Mouse (Mus musculus) forebrain, embryonic 10.5 days (tissue): ENCODE data around the gene Mrln. TPM values are rescaled to one million over a fixed set of nuclear protein-coding genes. Genes with fewer than 3 reads are reported as not detected.

Experiments used
- DNase-seq: peaks from one replicate; pipeline ENCODE4 v3.0.0-alpha.2; 2017; ENCODE audit warnings: low spot score; ENCODE audit errors: extremely low spot score
- H3K27ac ChIP-seq: fragments of 300-500 bp; sonication (generic); 2 replicates; pipeline ENCODE4 v1.5.1; 2016; ENCODE audit warnings: mild to moderate bottlenecking
- H3K27me3 ChIP-seq: fragments of 300-500 bp; sonication (generic); 2 replicates; pipeline ENCODE4 v1.6.1; 2016; ENCODE audit warnings: mild to moderate bottlenecking; ENCODE audit not compliant: poor library complexity, severe bottlenecking
- H3K36me3 ChIP-seq: fragments of 300-500 bp; sonication (generic); replicated peaks from 2 replicates; pipeline ENCODE4 v1.6.1; 2016; ENCODE audit warnings: mild to moderate bottlenecking, moderate library complexity
- H3K4me1 ChIP-seq: fragments of 300-500 bp; sonication (generic); 2 replicates; pipeline ENCODE4 v1.6.1; 2016
- H3K4me3 ChIP-seq: fragments of 300-500 bp; sonication (generic); 2 replicates; pipeline ENCODE4 v1.5.1; 2016; ENCODE audit warnings: mild to moderate bottlenecking, moderate library complexity
- H3K9me3 ChIP-seq: fragments of 300-500 bp; sonication (generic); 2 replicates; pipeline ENCODE4 v1.6.1; 2016; ENCODE audit warnings: mild to moderate bottlenecking, moderate library complexity
- WGBS: fragments of 180-500 bp; shearing (Covaris S2); methylation state at CpG from one replicate; pipeline ENCODE4 v1.1.7; 2016; 5-methylcytosine and 5-hydroxymethylcytosine counted together
- polyA plus RNA-seq: library from polyadenylated mRNA; unstranded; fragments of >200 nt; fragmentation: Nextera tagmentation; extraction: Ambion mirVana; gene quantifications from 2 replicates; pipeline ENCODE4 v1.2.1, GENCODE M21; 2016

The Mrln gene
- polyA plus RNA-seq, 1 experiment from 2014 or later = 1.5 TPM

DNA sequence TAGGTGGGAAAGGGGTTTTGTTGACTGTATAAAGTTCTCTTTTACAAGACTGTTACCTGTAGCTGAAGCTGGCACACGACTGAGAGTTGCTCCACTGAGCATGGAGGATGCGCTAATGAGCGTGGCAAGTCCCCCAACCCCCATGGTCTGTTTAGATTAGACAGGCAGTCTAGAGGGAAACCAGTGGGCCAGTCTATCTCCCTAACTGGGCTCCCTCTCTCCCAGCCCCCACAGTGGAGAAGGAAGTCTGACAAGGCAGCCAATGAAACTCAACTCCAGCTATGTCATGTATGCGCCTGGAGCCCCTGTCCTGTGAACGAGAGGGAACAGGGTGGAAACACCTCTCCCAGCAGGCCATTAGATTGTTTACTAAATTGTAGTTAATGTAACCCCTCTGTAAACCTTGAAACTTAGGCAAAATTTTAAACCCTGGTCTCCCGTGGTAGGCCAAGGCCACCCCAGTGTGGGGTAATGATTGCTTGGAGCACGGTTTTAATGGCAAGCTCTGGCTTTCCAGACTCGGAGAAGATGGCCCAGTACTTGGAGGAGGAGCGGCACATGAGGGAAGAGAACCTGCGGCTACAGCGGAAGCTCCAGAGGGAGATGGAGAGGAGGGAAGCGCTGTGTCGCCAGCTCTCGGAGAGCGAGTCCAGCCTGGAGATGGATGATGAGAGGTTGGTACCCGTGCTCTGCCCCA is 29.8 kb upstream of the Mrln start:
- no peaks in the 10 kb centered on the region for H3K9me3 ChIP-seq
- H3K27ac ChIP-seq = no peak overlapping the region
- no peak for DNase-seq
- peaks cover 79% of the 10 kb centered on the region for H3K36me3 ChIP-seq
- WGBS = 90% methylated on average over 16 of the region's 16 CpGs
- no peaks in the 10 kb centered on the region for H3K27me3 ChIP-seq
- H3K4me3 ChIP-seq = no peak overlapping the region
- no peaks in the 10 kb centered on the region for H3K4me1 ChIP-seq

DNA sequence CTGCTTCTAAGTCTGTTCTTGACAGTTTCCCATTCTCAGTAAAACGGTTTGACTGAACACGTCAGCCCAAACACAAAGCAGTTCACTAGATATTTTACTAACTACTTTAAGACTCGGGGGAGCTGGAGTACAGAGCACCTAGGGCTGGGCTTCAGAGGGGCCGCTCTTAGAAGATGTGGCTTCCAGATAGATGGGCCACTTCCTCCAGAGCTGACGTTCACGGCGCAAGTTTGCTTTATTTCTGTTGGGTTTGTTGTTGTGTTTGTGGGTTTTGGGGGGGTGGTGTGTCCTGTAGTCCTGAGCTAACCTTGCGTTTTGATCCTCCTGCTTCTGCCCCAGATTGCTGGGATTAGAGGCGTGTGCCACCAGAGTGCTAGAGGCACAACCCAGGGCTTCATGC is 23.7 kb upstream of the Mrln start:
- H3K36me3 ChIP-seq = peaks cover 73% of the 10 kb centered on the region
- H3K4me1 ChIP-seq = peaks cover 12% of the 10 kb centered on the region
- no peak overlapping the region for H3K4me3 ChIP-seq
- H3K9me3 ChIP-seq = no peaks in the 10 kb centered on the region
- no peak overlapping the region for H3K27ac ChIP-seq
- H3K27me3 ChIP-seq = no peaks in the 10 kb centered on the region
- no peak for DNase-seq
- 89% methylated on average over 9 of the region's 9 CpGs for WGBS

DNA sequence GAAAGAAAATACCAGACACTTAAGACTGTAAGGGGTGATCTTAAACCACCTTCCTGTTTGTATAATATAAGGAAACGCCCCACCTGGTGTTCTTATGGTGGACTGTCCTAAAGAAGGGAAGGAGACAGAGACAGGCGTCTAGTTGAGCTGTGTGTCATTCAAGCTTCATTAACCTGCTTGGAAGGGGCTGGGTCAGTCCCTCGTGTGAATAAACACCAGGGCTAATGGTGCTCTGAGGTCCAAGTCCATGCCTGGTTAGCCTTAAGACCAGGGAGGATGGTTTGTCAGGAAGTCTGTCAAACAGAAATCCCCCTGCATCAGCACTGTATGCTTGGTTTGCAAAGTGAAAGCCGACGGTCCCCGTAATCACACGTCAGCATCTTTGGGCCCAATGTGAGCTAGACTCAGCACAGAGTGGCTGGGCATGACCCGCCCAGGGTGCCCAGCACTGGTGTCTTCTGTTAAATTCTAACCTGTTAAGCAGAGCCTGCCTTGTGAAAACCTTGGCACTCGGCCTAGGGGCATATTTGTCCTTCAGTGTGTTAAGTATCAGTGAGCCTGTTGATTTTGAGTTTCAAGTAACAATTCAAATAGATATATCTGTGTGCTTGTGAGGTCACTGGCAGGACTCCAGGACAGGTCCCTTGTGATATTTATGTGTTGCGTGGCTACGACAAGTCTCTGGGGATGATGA is 23.0 kb upstream of the Mrln start:
- 89% methylated on average over 11 of the region's 11 CpGs for WGBS

DNA sequence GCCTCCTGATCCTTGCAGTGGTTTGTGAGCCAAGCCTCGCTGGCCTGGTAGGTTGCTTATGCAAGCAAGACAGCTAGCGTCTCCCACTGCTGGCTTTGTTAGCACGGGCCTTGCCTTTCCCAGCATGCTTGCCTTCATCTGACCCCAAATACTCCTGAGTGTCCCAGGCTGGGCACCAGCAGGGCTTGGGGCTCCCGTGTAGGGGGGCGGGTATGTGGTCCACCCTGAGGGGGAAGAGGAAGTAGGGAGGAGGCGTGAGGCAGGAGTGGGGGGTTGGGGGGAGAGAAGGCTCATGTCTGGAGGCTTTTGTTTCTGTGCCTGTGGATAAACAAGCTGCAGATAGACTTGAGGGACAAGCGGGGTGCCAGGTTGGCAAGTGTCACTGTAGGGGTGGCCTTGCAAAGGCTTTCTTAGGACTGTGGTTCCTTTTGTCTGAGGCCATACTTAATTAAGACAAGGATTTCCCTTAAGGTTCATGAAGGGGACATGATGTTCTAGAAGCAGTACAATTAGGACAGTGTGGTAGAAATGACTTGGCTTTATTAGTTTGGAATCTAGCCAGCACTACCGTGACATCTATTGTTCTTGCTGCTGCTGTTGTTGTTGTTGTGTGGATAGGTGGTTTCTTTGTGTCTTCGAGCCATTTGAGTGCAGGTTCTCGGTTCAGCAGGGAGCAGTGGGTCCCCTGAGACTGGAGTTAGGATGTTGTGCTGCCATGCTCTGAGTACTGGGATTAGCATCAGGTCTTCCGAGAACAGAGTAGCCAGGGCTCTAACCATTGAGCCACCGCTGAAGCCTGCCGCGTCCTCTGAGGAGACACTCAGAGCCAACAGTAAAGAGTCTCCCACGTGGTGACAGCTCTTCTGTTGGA is 21.0 kb upstream of the Mrln start:
- Histone ChIP-seq H3K4me3 (no peak overlapping the region), H3K4me1 (peaks cover 12% of the 10 kb centered on the region), H3K9me3 (no peaks in the 10 kb centered on the region), H3K27me3 (no peaks in the 10 kb centered on the region), H3K36me3 (peaks cover 72% of the 10 kb centered on the region), H3K27ac (peak overlapping the region; percentile 41)
- 74% methylated on average over 15 of the region's 15 CpGs for WGBS
- no peak for DNase-seq

More for the DNA sequence above, 23.0 kb upstream of the Mrln start:
- H3K4me3 ChIP-seq = no peak overlapping the region
- H3K27me3 ChIP-seq = no peaks in the 10 kb centered on the region
- DNase-seq = no peak
- no peak overlapping the region for H3K27ac ChIP-seq
- H3K36me3 ChIP-seq = peaks cover 72% of the 10 kb centered on the region
- H3K4me1 ChIP-seq = peaks cover 12% of the 10 kb centered on the region
- no peaks in the 10 kb centered on the region for H3K9me3 ChIP-seq

DNA sequence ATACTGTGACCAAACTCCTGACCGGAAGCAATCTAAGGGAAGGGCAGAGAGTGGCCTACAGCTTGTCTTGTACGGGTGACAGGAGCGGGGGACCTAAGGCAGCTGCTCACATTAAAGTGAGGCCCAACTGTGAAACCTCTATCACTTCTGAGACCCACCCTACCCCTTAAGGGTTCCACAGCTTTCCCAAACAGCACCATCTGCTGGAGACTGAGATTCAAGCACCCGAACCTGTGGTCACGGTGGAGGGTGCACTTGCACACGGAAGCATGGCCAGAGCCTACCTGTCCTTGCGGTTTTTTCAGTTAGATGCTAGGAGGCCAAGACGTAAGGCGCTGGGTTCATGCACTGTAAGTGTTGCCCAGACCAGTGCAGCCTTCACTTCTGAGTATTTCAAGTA is 18.3 kb upstream of the Mrln start:
- H3K4me1 ChIP-seq = peaks cover 12% of the 10 kb centered on the region
- no peak overlapping the region for H3K4me3 ChIP-seq
- H3K36me3 ChIP-seq = peaks cover 84% of the 10 kb centered on the region
- DNase-seq = no peak
- no peaks in the 10 kb centered on the region for H3K9me3 ChIP-seq
- H3K27ac ChIP-seq = no peak overlapping the region
- no peaks in the 10 kb centered on the region for H3K27me3 ChIP-seq
- 86% methylated on average over 9 of the region's 9 CpGs for WGBS

DNA sequence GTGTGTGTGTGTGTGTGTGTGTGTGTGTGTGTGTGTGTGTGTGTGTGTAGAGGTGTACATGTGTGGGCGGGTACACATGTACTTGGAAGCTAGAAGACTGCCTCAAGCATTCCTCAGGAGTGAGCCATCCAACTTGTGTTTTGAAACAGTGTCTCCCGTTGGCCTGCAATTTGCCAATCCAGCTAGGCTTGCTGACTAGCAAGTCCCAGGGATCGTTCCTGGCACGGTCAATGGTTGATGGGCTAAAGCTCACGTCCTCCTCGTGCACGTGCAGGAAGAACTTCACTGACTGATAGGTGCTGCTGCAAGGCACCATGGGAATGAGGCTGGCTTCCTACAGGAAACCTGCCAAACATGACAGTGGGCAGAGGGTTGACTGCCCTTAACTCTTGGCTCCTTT is 17.9 kb upstream of the Mrln start:
- Histone ChIP-seq H3K36me3 (peaks cover 84% of the 10 kb centered on the region), H3K4me1 (peaks cover 12% of the 10 kb centered on the region), H3K4me3 (no peak overlapping the region), H3K27me3 (no peaks in the 10 kb centered on the region), H3K27ac (no peak overlapping the region), H3K9me3 (no peaks in the 10 kb centered on the region)
- 93% methylated on average over 7 of the region's 7 CpGs for WGBS
- no peak for DNase-seq

DNA sequence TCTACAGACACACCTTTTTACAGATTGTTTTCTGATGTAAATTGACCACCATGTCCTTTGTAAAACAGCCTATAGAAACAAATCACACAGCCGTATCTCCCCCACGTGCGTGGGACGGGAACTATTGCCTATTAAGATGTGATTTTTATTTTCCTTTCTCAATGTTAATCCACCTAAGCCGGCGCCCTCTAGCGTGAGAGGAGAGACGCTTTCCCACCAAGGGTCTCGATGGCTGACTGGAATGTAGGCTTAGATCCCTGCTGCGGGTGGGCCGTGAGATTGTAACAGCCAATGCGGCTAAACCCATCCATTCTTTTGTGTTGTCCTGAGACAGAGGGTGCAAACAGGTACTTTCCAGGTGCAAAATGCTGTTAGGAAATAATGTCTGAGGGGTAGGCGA is 14.6 kb upstream of the Mrln start:
- no peak for DNase-seq
- Histone ChIP-seq H3K36me3 (peaks cover 88% of the 10 kb centered on the region), H3K4me1 (0 out of 2 replicates have a peak, but pooled peaks cover 3% of the 10 kb centered on the region), H3K27ac (no peak overlapping the region), H3K4me3 (no peak overlapping the region), H3K9me3 (no peaks in the 10 kb centered on the region), H3K27me3 (no peaks in the 10 kb centered on the region)
- WGBS = 90% methylated on average over 13 of the region's 13 CpGs

DNA sequence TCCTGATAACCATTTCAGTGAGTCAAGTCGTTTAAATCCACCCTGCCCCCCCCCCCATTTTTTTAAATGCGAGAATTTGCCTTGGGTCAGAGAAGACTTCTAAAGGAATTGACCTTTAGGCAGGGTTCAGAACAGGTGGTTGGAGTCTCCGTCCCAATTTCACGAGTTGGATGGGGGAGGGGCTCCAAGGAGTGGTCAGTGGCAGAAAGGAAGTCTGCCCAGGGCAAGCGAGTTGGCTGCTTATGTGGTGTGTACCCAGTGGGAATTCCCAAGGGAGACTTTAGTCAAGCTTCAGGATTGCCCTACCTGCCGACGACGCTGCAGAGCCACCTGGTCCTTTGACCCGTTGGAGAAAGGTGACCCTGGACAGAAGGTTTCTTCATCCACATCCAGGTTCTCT is 10.2 kb upstream of the Mrln start:
- peaks cover 55% of the 10 kb centered on the region for H3K36me3 ChIP-seq
- H3K27ac ChIP-seq = no peak overlapping the region
- no peak overlapping the region for H3K4me3 ChIP-seq
- H3K27me3 ChIP-seq = no peaks in the 10 kb centered on the region
- H3K9me3 ChIP-seq = no peaks in the 10 kb centered on the region
- peaks cover 7% of the 10 kb centered on the region for H3K4me1 ChIP-seq
- no peak for DNase-seq
- WGBS = 65% methylated on average over 9 of the region's 9 CpGs

DNA sequence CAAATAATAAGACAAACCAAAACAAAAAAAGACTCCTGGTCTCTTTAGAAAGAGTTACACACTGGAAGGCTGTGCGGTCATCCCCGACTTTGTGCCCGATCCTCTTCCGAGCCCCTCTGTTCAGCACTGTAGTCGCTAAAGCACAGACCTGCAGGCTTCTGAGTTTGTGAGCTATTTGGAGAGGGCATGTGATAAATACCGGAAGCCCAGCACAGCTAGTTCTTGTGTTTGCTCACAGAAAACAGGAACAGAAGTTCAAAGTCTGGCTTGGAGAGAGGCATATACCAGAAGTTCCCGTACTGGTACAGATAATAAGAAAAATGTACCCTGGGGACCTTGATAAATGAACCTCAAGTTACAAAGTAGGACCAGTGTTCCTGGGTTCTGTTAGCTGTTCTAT is 9.2 kb upstream of the Mrln start:
- Histone ChIP-seq H3K9me3 (no peaks in the 10 kb centered on the region), H3K4me3 (no peak overlapping the region), H3K27ac (no peak overlapping the region), H3K4me1 (peaks cover 7% of the 10 kb centered on the region), H3K36me3 (peaks cover 45% of the 10 kb centered on the region), H3K27me3 (no peaks in the 10 kb centered on the region)
- DNase-seq = no peak
- 78% methylated on average over 7 of the region's 7 CpGs for WGBS

DNA sequence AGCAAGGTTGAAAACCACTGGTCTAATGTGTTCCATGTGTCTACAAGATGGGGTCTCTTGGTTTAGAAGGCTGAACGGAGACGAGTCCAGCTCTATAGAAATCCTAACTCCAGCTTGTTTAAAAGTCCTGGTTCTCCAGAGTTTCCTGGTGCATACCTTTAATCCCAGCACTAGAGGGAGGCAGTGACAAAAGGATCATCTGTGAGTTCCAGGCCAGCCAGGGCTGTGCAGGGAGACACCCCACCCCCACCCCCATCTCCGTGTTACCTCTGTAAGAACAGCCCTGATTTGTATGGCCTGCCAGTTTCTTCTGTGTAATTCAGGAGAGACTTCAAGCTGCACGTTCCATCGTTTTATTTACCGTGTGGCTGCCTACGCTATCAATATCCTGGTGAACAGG is 8.7 kb upstream of the Mrln start:
- Histone ChIP-seq H3K9me3 (no peaks in the 10 kb centered on the region), H3K27ac (no peak overlapping the region), H3K4me1 (peaks cover 10% of the 10 kb centered on the region), H3K4me3 (no peak overlapping the region), H3K27me3 (no peaks in the 10 kb centered on the region), H3K36me3 (peaks cover 40% of the 10 kb centered on the region)
- DNase-seq = peak; percentile 27
- WGBS = 60% methylated on average over 7 of the region's 7 CpGs

DNA sequence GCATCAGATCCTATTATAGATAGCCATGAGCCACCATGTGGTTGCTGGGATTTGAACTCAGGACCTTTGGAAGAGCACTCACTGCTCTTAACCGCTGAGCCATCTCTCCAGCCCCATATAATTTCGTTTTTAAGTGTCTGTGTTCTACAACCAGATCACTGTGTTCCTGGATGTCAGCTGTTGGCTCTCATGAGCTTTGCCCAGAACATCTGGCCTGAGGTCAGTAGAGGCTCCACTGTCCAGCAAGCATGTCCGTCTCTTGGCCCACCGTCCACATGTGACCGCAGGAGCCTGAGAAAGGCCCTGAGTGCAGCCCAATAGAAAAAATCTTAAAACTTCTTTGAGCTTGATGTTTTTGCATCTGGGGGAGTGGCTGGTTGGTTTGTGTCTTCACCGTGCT is 7.8 kb upstream of the Mrln start:
- DNase-seq = no peak
- H3K27me3 ChIP-seq = no peaks in the 10 kb centered on the region
- H3K9me3 ChIP-seq = 0 out of 2 replicates have a peak, but pooled peaks cover 1% of the 10 kb centered on the region
- H3K4me1 ChIP-seq = peaks cover 17% of the 10 kb centered on the region
- 91% methylated on average over 6 of the region's 6 CpGs for WGBS
- H3K27ac ChIP-seq = no peak overlapping the region
- H3K4me3 ChIP-seq = no peak overlapping the region
- peaks cover 31% of the 10 kb centered on the region for H3K36me3 ChIP-seq

DNA sequence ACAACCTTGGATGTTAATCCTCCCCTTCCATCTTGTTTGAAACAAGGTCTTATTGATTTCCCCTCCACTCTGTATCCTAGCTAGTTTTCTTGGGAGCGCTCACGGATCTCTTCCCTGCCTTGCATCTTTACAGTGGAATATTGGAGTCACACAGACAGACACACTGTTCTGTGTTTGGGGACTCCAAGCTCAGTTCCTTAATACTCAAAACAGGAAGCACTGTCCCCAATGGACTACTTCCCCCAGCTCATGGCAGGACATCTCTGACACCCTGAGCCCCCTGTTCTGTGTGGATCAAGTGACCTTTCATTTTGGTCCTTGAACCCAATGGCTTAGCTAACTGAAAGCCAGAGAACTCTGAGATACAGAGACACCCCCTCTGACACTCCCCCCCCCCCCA is 6.9 kb upstream of the Mrln start:
- Histone ChIP-seq H3K4me3 (no peak overlapping the region), H3K27me3 (no peaks in the 10 kb centered on the region), H3K27ac (no peak overlapping the region), H3K36me3 (peaks cover 21% of the 10 kb centered on the region), H3K4me1 (peaks cover 17% of the 10 kb centered on the region), H3K9me3 (0 out of 2 replicates have a peak, but pooled peaks cover 4% of the 10 kb centered on the region)
- WGBS = 77% methylated on average over 2 of the region's 2 CpGs
- no peak for DNase-seq

DNA sequence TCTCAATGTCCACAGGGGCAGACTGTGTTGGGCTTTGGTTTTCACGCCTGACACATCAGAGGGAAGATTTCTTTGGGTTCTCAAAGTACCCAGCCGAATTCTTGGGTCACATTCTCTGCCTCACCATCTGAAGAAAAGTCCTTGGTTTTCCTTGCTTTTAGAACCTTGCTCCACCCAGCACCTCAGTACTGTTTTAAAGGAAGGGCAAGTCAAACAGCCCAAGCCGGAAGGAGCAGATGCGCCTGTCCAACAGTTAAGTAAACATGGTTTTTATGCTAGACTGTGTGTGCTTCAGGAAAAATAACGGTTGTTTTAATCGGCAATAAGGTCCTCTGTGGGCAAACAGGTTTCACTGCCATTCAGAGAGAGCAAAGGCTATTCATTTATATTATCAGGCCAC is 6.5 kb upstream of the Mrln start:
- Histone ChIP-seq H3K4me1 (peaks cover 17% of the 10 kb centered on the region), H3K9me3 (0 out of 2 replicates have a peak, but pooled peaks cover 4% of the 10 kb centered on the region), H3K27me3 (no peaks in the 10 kb centered on the region), H3K4me3 (no peak overlapping the region), H3K36me3 (peaks cover 17% of the 10 kb centered on the region), H3K27ac (no peak overlapping the region)
- 88% methylated on average over 6 of the region's 6 CpGs for WGBS
- no peak for DNase-seq
